Comparison of ENCODE assay signal across 7 mouse cellular contexts in the genomic region with DNA sequence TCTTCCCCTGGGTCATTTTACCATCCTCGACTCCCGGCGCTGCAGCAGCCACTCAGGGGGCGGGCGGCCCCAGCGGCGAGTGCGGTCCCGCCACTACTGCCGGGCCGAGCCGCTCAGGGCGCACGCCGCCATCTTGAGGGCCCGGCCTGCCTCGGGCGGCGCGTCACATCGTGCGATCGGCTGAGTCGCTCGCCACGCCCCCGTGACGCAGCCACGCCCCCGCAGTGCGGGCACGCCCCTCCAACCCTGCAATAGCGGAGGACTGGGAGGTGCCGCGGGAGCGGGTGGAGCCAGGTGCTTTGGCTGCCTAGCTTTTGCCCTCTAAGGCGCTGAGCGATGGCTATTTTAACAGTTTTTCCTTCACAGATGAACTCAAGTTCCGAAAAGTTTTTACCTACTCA. TPM values are rescaled to one million over a fixed set of nuclear protein-coding genes. Genes with fewer than 3 reads are reported as not detected.
DNase-seq lines count a peak whose midpoint lies in the region; ATAC-seq and TF ChIP-seq lines count a peak whose summit lies in the region.

TSS of gene Mfsd14a (minus strand) at position 215 of the 401 bp plus-strand sequence.

- peak within 1 kb of the TSS; percentile 94 for H3K9ac ChIP-seq in intestine, postnatal 0 days (ENCODE audit: low read depth, low read length)
- peak within 1 kb of the TSS; percentile 96 for H3K9ac ChIP-seq in midbrain, embryonic 12.5 days (replicated peaks)

- H3K27ac ChIP-seq in embryonic facial prominence, embryonic 10.5 days (replicated peaks) = peak within 1 kb of the TSS; percentile 99
- H3K27ac ChIP-seq in intestine, postnatal 0 days (ENCODE audit: low read depth, low read length) = peak within 1 kb of the TSS; percentile 93
- H3K27ac ChIP-seq in midbrain, embryonic 12.5 days (replicated peaks) = peak within 1 kb of the TSS; percentile 96
- H3K27ac ChIP-seq in small intestine, adult 2 months (ENCODE audit: insufficient read depth, low read depth, low read length) = peak within 1 kb of the TSS; percentile 84

- TF ChIP-seq CTCF in intestine, postnatal 0 days (IDR thresholded peaks at IDR 0.05; ENCODE audit: low read depth) = peak; percentile 17; the same call in 1 of the 2 replicates
- no peak for TF ChIP-seq CTCF in small intestine, adult 2 months (IDR thresholded peaks at IDR 0.05; ENCODE audit: extremely low read depth, insufficient read length, insufficient replicate concordance, low read depth, low read length)

- intact Hi-C loops in left cerebral cortex, postnatal 4 days (cut with DNase I) = no loop called here

- peak within 1 kb of the TSS; percentile 70 for H3K4me2 ChIP-seq in intestine, postnatal 0 days (replicated peaks; ENCODE audit: low read depth)
- peak within 1 kb of the TSS; percentile 77 for H3K4me2 ChIP-seq in midbrain, embryonic 12.5 days (replicated peaks)

- peak; percentile 91 for TF ChIP-seq POLR2A in small intestine, adult 2 months (IDR thresholded peaks at IDR 0.05; ENCODE audit: low read depth, low read length)

- peak; percentile 97 for ATAC-seq in intestine, postnatal 0 days
- ATAC-seq in midbrain, embryonic 12.5 days (ENCODE audit: low FRiP score, low read depth) = peak; percentile 99

- H3K36me3 ChIP-seq in embryonic facial prominence, embryonic 10.5 days (replicated peaks) = no peaks in the 10 kb centered on the region
- 0 out of 2 replicates have a peak, but pooled peaks cover under 1% of the 10 kb centered on the region for H3K36me3 ChIP-seq in intestine, postnatal 0 days (ENCODE audit: control insufficient read depth, insufficient read depth)
- H3K36me3 ChIP-seq in midbrain, embryonic 12.5 days = no peaks in the 10 kb centered on the region
- peaks cover 3% of the 10 kb centered on the region; the same call in 1 of the 2 replicates for H3K36me3 ChIP-seq in small intestine, adult 2 months (ENCODE audit: control insufficient read depth, insufficient read depth, low read length)

- peaks cover 37% of the 10 kb centered on the region for H3K4me1 ChIP-seq in embryonic facial prominence, embryonic 10.5 days
- H3K4me1 ChIP-seq in intestine, postnatal 0 days (replicated peaks; ENCODE audit: control insufficient read depth, insufficient read depth, low read length) = peaks cover 6% of the 10 kb centered on the region; the same call in 1 of the 2 replicates
- H3K4me1 ChIP-seq in midbrain, embryonic 12.5 days = peaks cover 35% of the 10 kb centered on the region
- peaks cover 10% of the 10 kb centered on the region; the same call in 1 of the 2 replicates for H3K4me1 ChIP-seq in small intestine, adult 2 months (ENCODE audit: control insufficient read depth, insufficient read depth, insufficient read length, low read length)

- DNase-seq in adrenal gland, postnatal 10 days = peak; percentile 100
- DNase-seq in embryonic facial prominence, embryonic 10.5 days (ENCODE audit: low spot score) = peak; percentile 99
- DNase-seq in gonadal fat pad, adult 2 months (ENCODE audit: low read depth) = no peak
- peak; percentile 98 for DNase-seq in left cerebral cortex, postnatal 4 days

- H3K27me3 ChIP-seq in embryonic facial prominence, embryonic 10.5 days (replicated peaks; ENCODE audit: low read depth, poor library complexity, severe bottlenecking) = no peaks in the 10 kb centered on the region
- no peaks in the 10 kb centered on the region for H3K27me3 ChIP-seq in intestine, postnatal 0 days (replicated peaks; ENCODE audit: control insufficient read depth, insufficient read depth, low read length)
- H3K27me3 ChIP-seq in midbrain, embryonic 12.5 days = no peaks in the 10 kb centered on the region
- H3K27me3 ChIP-seq in small intestine, adult 2 months (ENCODE audit: control insufficient read depth, insufficient read depth, low read length) = no peaks in the 10 kb centered on the region

- peak within 1 kb of the TSS; percentile 97 for H3K4me3 ChIP-seq in embryonic facial prominence, embryonic 10.5 days
- H3K4me3 ChIP-seq in intestine, postnatal 0 days (ENCODE audit: low read depth, low read length) = peak within 1 kb of the TSS; percentile 96
- H3K4me3 ChIP-seq in midbrain, embryonic 12.5 days = peak within 1 kb of the TSS; percentile 99
- peak within 1 kb of the TSS; percentile 92 for H3K4me3 ChIP-seq in small intestine, adult 2 months (ENCODE audit: low read depth, low read length)

- under 1% methylated on average over 39 of the region's 39 CpGs for whole genome bisulfite sequencing in embryonic facial prominence, embryonic 10.5 days
- WGBS in intestine, postnatal 0 days = under 1% methylated on average over 33 of the region's 39 CpGs
- WGBS in midbrain, embryonic 12.5 days = under 1% methylated on average over 39 of the region's 39 CpGs
- under 1% methylated on average over 39 of the region's 39 CpGs for WGBS in small intestine, adult 2 months

- no peaks in the 10 kb centered on the region for H3K9me3 ChIP-seq in embryonic facial prominence, embryonic 10.5 days
- H3K9me3 ChIP-seq in intestine, postnatal 0 days (ENCODE audit: control insufficient read depth) = no peaks in the 10 kb centered on the region
- no peaks in the 10 kb centered on the region for H3K9me3 ChIP-seq in midbrain, embryonic 12.5 days

RNA-seq across cellular contexts. Expression of gene Mfsd14a, which starts in this region (rescaled TPM):
- total RNA-seq in adrenal gland, postnatal 10 days (2021) = 10 to 100 TPM; 44.3 to 47.9 TPM
- 80.7 and 87.8 TPM in 2 replicates for polyA plus RNA-seq in embryonic facial prominence, embryonic 10.5 days (2016; fragmentation: Nextera tagmentation; extraction: Ambion mirVana)
- polyA plus RNA-seq in gonadal fat pad, adult 2 months (2012; rRNA removed) = 33.6 and 34.1 TPM in 2 replicates
- 39.4 and 40.0 TPM in 2 replicates for polyA plus RNA-seq in intestine, postnatal 0 days (2015; fragmentation: Nextera tagmentation; extraction: Ambion mirVana)
- total RNA-seq in left cerebral cortex, postnatal 4 days (2021) = 10 to 100 TPM; 49.7 to 55.7 TPM
- polyA plus RNA-seq in midbrain, embryonic 12.5 days (2016; fragmentation: Nextera tagmentation; extraction: Ambion mirVana) = 79.0 and 79.6 TPM in 2 replicates
- polyA plus RNA-seq in small intestine, adult 2 months (2012; rRNA removed) = 4.0 and 6.7 TPM in 2 replicates
